Mouse (Mus musculus): ENCODE data around the gene Ankrd33b.

GRCm38 (mm10) chr15:31250027-31250426 is 117.5 kb downstream of the Ankrd33b start:
- TF ChIP-seq CTCF (IDR thresholded peaks at IDR 0.05; ENCODE audit: borderline replicate concordance, insufficient read depth, low read depth, low read length) (no peak), POLR2A (IDR thresholded peaks at IDR 0.05; ENCODE audit: borderline replicate concordance, insufficient read depth, low read length) (no peak)

Measured in cerebellum, adult 2 months (tissue).